Mouse (Mus musculus): ENCODE measurements around the gene Glt6d1. TPM values are rescaled to one million over a fixed set of nuclear protein-coding genes. Genes with fewer than 3 reads are reported as not detected.

Gene Glt6d1
- not detected for polyA plus RNA-seq (2017; shearing (Covaris generic))

GRCm38 (mm10) chr2:25815748-25816147 is at the start of gene Glt6d1:
Gene Glt6d1 (minus strand): TSS chr2:25815848.

GRCm38 (mm10) chr2:25863337-25864131 is 47.9 kb upstream of the Glt6d1 start, which contains the start of gene Kcnt1:
Gene Kcnt1 (plus strand): TSS chr2:25863734.

GRCm38 (mm10) chr2:25847226-25847625 is 31.6 kb upstream of the Glt6d1 start, which contains the start of gene Sohlh1:
Gene Sohlh1 (minus strand): TSS chr2:25847248.

GRCm38 (mm10) chr2:25822806-25823205 is 7.2 kb upstream of the Glt6d1 start, which contains the start of gene Lcn9:
Gene Lcn9 (plus strand): TSS chr2:25823153.

GRCm38 (mm10) chr2:25781957-25782356 is 33.7 kb downstream of the Glt6d1 start, which contains the start of gene Gm13539:
Gene Gm13539 (plus strand): TSS chr2:25782257.

GRCm38 (mm10) chr2:25776717-25777116 is 38.9 kb downstream of the Glt6d1 start, which contains the start of gene Lcn11:
Gene Lcn11 (plus strand): TSS chr2:25777017.

GRCm38 (mm10) chr2:25765269-25765668 is 50.4 kb downstream of the Glt6d1 start, which contains the start of gene Lcn3:
Gene Lcn3 (plus strand): TSS chr2:25765569.

Other genes starting within 250 kb of the Glt6d1 start
- gene Mamdc4, start 241.0 kb downstream of the Glt6d1 start, polyA plus RNA-seq (2017; shearing (Covaris generic)): 0.45 TPM
- 73.4 TPM for gene Phpt1, start 240.6 kb downstream of the Glt6d1 start, polyA plus RNA-seq (2017; shearing (Covaris generic))
- gene Ajm1, start 234.1 kb downstream of the Glt6d1 start, polyA plus RNA-seq (2017; shearing (Covaris generic)): not detected
- gene Rabl6, start 207.3 kb downstream of the Glt6d1 start, polyA plus RNA-seq (2017; shearing (Covaris generic)): 17.8 TPM
- gene Ccdc183, start 198.2 kb downstream of the Glt6d1 start, polyA plus RNA-seq (2017; shearing (Covaris generic)): not detected
- gene Tmem141, start 193.8 kb downstream of the Glt6d1 start, polyA plus RNA-seq (2017; shearing (Covaris generic)): 1.0 TPM
- 16.4 TPM for gene Fcna, start 187.8 kb downstream of the Glt6d1 start, polyA plus RNA-seq (2017; shearing (Covaris generic))
- gene Lcn8, start 162.7 kb downstream of the Glt6d1 start, polyA plus RNA-seq (2017; shearing (Covaris generic)): not detected
- gene Lcn5, start 157.9 kb downstream of the Glt6d1 start, polyA plus RNA-seq (2017; shearing (Covaris generic)): not detected
- gene Lcn6, start 139.1 kb downstream of the Glt6d1 start, polyA plus RNA-seq (2017; shearing (Covaris generic)): not detected
- 0.62 TPM for gene Lcn10, start 133.1 kb downstream of the Glt6d1 start, polyA plus RNA-seq (2017; shearing (Covaris generic))
- gene Obp2a, start 115.8 kb downstream of the Glt6d1 start, polyA plus RNA-seq (2017; shearing (Covaris generic)): not detected
- 179 TPM for gene Bmyc, start 109.1 kb downstream of the Glt6d1 start, polyA plus RNA-seq (2017; shearing (Covaris generic))
- not detected for gene Obp2b, start 78.8 kb downstream of the Glt6d1 start, polyA plus RNA-seq (2017; shearing (Covaris generic))
- not detected for gene Lcn3, start 50.3 kb downstream of the Glt6d1 start, polyA plus RNA-seq (2017; shearing (Covaris generic))
- gene Lcn11, start 38.8 kb downstream of the Glt6d1 start, polyA plus RNA-seq (2017; shearing (Covaris generic)): not detected
- gene Gm13539, start 33.6 kb downstream of the Glt6d1 start, polyA plus RNA-seq (2017; shearing (Covaris generic)): not detected
- gene Lcn9, start 7.3 kb upstream of the Glt6d1 start, polyA plus RNA-seq (2017; shearing (Covaris generic)): not detected
- gene Sohlh1, start 31.4 kb upstream of the Glt6d1 start, polyA plus RNA-seq (2017; shearing (Covaris generic)): 0.52 TPM
- gene Kcnt1, start 47.9 kb upstream of the Glt6d1 start, polyA plus RNA-seq (2017; shearing (Covaris generic)): 0.72 TPM
- gene Camsap1, start 167.4 kb upstream of the Glt6d1 start, polyA plus RNA-seq (2017; shearing (Covaris generic)): 3.6 TPM
- gene Ubac1, start 205.9 kb upstream of the Glt6d1 start, polyA plus RNA-seq (2017; shearing (Covaris generic)): 29.0 TPM

Measured in inflammation-experienced regulatory T-cells, adult 16 weeks (primary cell).